Mouse (Mus musculus): Measurements from ENCODE around the gene Morn2.

Morn2 gene

GRCm38 (mm10) chr17:80323015-80323414 lies 33.0 kb downstream of the Morn2 start:
- DNase-seq (ENCODE audit: inconsistent age in 2 of 2, low spot score in 1 of 2) = no peak

- DNase-seq (ENCODE audit: inconsistent age in 2 of 2, low spot score in 1 of 2) = peak in 1 of 2 experiments; percentile 55
Observed at GRCm38 (mm10) chr17:80323658-80324057, 33.7 kb downstream of the Morn2 start.

GRCm38 (mm10) chr17:80324521-80324920 lies 34.5 kb downstream of the Morn2 start:
- DNase-seq (ENCODE audit: inconsistent age in 2 of 2, low spot score in 1 of 2) = no peak

GRCm38 (mm10) chr17:80325456-80325855 lies 35.5 kb downstream of the Morn2 start:
- DNase-seq (ENCODE audit: inconsistent age in 2 of 2, low spot score in 1 of 2) = no peak

GRCm38 (mm10) chr17:80326431-80326830 lies 36.4 kb downstream of the Morn2 start:
- DNase-seq (ENCODE audit: inconsistent age in 2 of 2, low spot score in 1 of 2) = no peak

- DNase-seq (ENCODE audit: inconsistent age in 2 of 2, low spot score in 1 of 2) = peak in 1 of 2 experiments; percentile 62
Observed at GRCm38 (mm10) chr17:80332386-80332785, 42.4 kb downstream of the Morn2 start.

- no peak for DNase-seq (ENCODE audit: inconsistent age in 2 of 2, low spot score in 1 of 2)
Observed at GRCm38 (mm10) chr17:80345277-80345676, 55.3 kb downstream of the Morn2 start.

- DNase-seq (ENCODE audit: inconsistent age in 2 of 2, low spot score in 1 of 2) = no peak
Observed at GRCm38 (mm10) chr17:80346591-80347125, 56.7 kb downstream of the Morn2 start.

All from adrenal gland, adult (tissue).